Mouse (Mus musculus) small intestine, adult 2 months (tissue): Measurements from ENCODE around the gene Mipol1. TPM values are rescaled to one million over a fixed set of nuclear protein-coding genes. Genes with fewer than 3 reads are reported as not detected.

Experiments used
- H3K27ac ChIP-seq: fragments of 200-500 bp; 2 replicates; pipeline ENCODE4 v1.5.1; 2012; ENCODE audit warnings: low read depth, low read length, control low read depth, inconsistent platforms; ENCODE audit not compliant: insufficient read depth
- H3K27me3 ChIP-seq: fragments of 200-500 bp; 2 replicates; pipeline ENCODE4 v1.6.1; 2012; ENCODE audit warnings: mild to moderate bottlenecking, moderate library complexity, low read length, inconsistent platforms; ENCODE audit not compliant: control insufficient read depth, insufficient read depth
- H3K36me3 ChIP-seq: fragments of 200-500 bp; 2 replicates; pipeline ENCODE4 v1.6.1; 2012; ENCODE audit warnings: mild to moderate bottlenecking, low read length, control low read depth, inconsistent platforms; ENCODE audit not compliant: control insufficient read depth, insufficient read depth
- H3K4me1 ChIP-seq: fragments of 200-500 bp; 2 replicates; pipeline ENCODE4 v1.6.1; 2012; ENCODE audit warnings: low read length, inconsistent platforms, mixed read lengths; ENCODE audit not compliant: control insufficient read depth, insufficient read depth, insufficient read length
- H3K4me3 ChIP-seq: fragments of 200-500 bp; 2 replicates; pipeline ENCODE4 v1.5.1; 2012; ENCODE audit warnings: low read depth, mild to moderate bottlenecking, control low read depth, inconsistent platforms, low read length, moderate library complexity
- CTCF ChIP-seq: fragments of 200-500 bp; IDR thresholded peaks from 2 replicates; pipeline ENCODE4 v1.5.1; 2012; ENCODE audit warnings: low read depth, mild to moderate bottlenecking, control low read depth, inconsistent platforms, low read length, moderate library complexity, mixed read lengths; ENCODE audit not compliant: insufficient replicate concordance, insufficient read length; ENCODE audit errors: extremely low read depth
- POLR2A ChIP-seq: fragments of 200-500 bp; IDR thresholded peaks from 2 replicates; pipeline ENCODE4 v1.6.1; 2012; ENCODE audit warnings: low read depth, mild to moderate bottlenecking, control low read depth, inconsistent platforms, low read length, moderate library complexity
- WGBS: fragments of 180-500 bp; shearing (Covaris S2); methylation state at CpG from one replicate; pipeline ENCODE4 v1.1.7; 2018; 5-methylcytosine and 5-hydroxymethylcytosine counted together
- polyA plus RNA-seq: library from polyadenylated mRNA; depleted of rRNA; stranded (reverse); fragments of >200 nt; gene quantifications from 2 replicates; pipeline ENCODE4 v1.2.3, GENCODE M21; 2012

The Mipol1 gene
- polyA plus RNA-seq, 1 experiment: 0.53 TPM

DNA sequence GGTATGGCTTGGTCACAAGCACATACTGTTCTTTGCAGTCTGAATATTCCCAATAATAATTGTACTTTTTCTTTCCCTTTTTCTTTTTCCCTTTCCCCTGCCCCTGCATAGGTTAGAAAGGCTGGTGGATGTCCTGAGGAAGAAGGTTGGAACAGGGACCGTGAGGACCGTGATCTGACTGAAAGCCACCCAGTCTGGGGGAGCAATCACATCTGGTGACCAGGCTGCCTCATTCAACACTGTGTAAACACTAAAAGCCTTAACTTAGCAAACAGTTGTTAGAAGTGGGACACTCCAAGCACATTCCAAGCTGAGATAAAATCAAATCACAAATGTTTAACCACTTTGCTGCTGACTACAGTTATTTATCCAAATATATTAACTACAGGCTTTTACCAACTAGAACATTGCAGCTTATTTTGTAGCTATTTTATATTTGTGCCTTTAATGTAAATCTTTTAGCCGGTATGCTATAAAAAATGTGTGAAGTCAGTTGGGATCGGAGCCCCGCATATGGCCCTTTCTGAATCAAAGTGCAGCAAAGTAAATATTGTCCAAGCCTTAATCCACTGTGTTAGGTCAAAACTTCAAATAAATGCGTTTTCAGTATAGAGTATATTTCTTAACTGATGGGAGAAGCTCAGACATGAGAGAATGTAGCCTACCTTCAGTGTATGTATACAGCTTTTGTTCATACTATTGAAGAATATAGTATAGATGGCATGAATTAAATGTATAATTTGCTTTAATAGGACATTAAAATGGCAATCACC is 266.3 kb downstream of the Mipol1 start:
- no peak overlapping the region for H3K27ac ChIP-seq
- H3K27me3 ChIP-seq: no peaks in the 10 kb centered on the region
- TF ChIP-seq POLR2A (no peak), CTCF (no peak)
- H3K36me3 ChIP-seq: no peaks in the 10 kb centered on the region
- H3K4me1 ChIP-seq: no peaks in the 10 kb centered on the region
- 38% methylated on average over 6 of the region's 6 CpGs for WGBS
- H3K4me3 ChIP-seq: no peak overlapping the region

DNA sequence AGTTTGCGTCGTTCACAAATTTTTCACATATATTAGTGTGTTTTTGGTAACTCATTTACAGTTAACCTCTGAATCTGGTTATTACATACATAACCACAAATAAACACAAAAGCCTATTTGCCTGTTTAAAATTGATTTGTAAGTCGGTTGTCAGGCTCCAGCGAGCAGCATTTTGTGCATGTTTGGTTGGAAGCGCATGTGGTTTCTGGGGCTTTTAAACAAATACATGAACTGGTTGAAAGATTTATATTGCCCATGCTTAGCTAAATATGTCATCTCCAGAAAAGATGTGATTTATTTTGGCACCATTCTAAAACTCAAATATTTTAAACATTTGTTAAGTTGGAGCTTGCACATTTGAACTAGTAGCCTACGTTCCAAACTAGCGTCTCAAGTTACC is 270.0 kb downstream of the Mipol1 start:
- Histone ChIP-seq H3K36me3 (no peaks in the 10 kb centered on the region), H3K27ac (no peak overlapping the region), H3K4me1 (peaks cover 2% of the 10 kb centered on the region; the same call in 1 of the 2 replicates), H3K27me3 (no peaks in the 10 kb centered on the region), H3K4me3 (no peak overlapping the region)
- TF ChIP-seq CTCF (no peak), POLR2A (no peak)
- WGBS: 83% methylated on average over 7 of the region's 7 CpGs

DNA sequence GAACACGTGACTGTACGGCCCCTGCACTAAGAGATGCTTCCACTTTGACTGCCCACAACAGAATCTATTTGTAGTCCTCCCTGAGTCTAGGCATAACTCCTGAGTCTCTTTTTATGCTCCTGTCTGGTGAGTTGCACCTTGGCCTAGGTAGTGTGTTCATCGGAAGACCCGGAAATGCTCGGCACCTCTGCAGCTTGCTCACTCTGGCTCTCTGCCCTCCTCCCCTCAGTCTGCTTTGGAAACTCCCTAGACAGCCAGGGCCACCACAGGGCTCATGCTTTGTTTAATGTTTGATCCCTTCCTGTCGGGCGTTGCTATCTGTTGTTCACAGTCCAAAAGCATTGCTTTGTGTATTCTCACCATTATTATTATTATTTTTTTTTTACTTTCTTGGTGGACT is 275.1 kb downstream of the Mipol1 start:
- Histone ChIP-seq H3K4me1 (peaks cover 3% of the 10 kb centered on the region; the same call in 1 of the 2 replicates), H3K4me3 (0 out of 2 replicates have a peak overlapping the region, but pooled peaks have one; percentile 1), H3K27ac (no peak overlapping the region), H3K27me3 (no peaks in the 10 kb centered on the region), H3K36me3 (no peaks in the 10 kb centered on the region)
- 25% methylated on average over 7 of the region's 7 CpGs for WGBS
- no peak for TF ChIP-seq CTCF
- no peak for TF ChIP-seq POLR2A

DNA sequence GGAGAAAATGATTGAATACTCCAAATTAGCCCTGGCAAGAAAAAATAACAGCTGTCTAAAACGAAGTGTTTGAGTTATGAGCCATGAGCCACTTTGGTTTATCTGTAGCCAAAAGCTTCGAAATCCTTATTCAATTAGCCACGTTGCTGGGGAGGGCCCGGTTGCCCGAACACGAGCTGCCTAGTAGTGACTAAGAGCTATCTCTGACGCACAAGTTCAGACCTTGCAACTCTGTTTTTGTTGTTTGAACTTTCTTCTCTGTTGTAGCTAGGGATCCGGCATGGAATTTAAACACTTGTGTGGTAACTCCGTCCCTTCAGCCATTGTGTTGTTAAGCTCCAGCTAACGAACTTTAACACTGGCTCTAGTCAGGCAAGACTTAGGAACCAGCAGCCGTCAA is 278.7 kb downstream of the Mipol1 start:
- no peak overlapping the region for H3K27ac ChIP-seq
- WGBS: 78% methylated on average over 11 of the region's 11 CpGs
- no peaks in the 10 kb centered on the region for H3K27me3 ChIP-seq
- H3K4me3 ChIP-seq: no peak overlapping the region
- H3K36me3 ChIP-seq: no peaks in the 10 kb centered on the region
- H3K4me1 ChIP-seq: peaks cover 3% of the 10 kb centered on the region; the same call in 1 of the 2 replicates
- TF ChIP-seq CTCF (no peak), POLR2A (no peak)

DNA sequence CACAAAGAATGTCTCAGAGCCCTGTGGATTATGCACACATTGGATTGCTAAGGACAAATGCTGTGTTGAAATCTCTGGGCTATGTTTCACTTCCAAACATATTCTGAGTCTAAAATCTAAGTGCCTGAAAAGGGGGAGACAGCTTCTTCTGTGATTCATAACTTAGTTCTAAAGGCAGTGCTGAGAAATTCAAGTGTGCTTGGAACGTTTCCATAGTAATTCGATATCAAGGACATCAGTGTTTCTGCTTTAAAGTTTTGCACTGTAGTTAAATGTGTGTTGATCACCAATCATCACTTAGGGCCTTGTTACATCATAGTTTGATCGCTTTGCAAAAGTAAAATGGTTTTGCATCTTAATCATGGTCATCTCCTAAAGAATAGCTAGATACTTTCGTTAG is 279.5 kb downstream of the Mipol1 start:
- Histone ChIP-seq H3K27me3 (no peaks in the 10 kb centered on the region), H3K4me3 (no peak overlapping the region), H3K27ac (no peak overlapping the region), H3K36me3 (no peaks in the 10 kb centered on the region), H3K4me1 (peaks cover 3% of the 10 kb centered on the region; the same call in 1 of the 2 replicates)
- no peak for TF ChIP-seq CTCF
- WGBS: 71% methylated on average over 4 of the region's 4 CpGs

DNA sequence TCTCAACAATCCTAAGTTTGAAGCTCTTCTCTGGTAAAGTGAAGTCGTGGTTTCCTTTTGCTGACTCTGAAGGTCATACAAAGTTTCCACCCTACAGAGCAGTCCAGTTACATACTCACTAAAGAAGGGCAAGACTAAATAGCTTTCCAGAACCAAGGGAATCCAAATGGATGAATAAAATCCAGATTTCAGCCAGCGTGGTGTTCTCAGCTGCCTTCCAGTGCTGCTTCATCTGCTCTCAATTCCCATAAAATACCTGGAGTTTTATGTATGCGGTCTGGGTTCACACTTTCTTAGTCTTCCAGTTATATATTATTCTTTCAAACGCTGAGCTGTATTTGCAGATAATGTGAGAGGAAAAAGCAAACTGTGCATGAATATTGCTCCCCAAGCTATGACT is 280.9 kb downstream of the Mipol1 start:
- Histone ChIP-seq H3K4me3 (no peak overlapping the region), H3K27ac (no peak overlapping the region), H3K4me1 (peaks cover 2% of the 10 kb centered on the region; the same call in 1 of the 2 replicates), H3K27me3 (no peaks in the 10 kb centered on the region), H3K36me3 (no peaks in the 10 kb centered on the region)
- TF ChIP-seq POLR2A: no peak
- TF ChIP-seq CTCF: no peak
- 88% methylated on average over 4 of the region's 4 CpGs for WGBS

DNA sequence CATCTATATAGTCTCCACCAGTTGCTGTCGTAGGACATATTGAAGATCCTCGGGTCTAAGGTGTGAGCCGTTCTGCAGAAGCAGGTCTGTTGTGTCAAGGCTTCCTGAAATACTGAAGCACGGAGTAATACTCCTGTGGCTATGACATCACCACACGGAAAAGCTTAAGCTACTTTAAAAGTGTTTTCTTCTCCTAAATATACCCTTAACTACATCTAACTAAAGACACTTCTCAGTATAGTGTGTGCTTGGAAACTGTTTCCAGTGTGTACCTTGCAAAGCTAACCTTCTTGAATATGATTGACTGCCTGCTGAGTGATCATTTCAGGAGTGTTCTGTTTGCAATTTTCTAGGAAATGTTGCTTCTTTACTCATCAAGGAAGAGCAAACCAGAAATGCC is 281.3 kb downstream of the Mipol1 start:
- 88% methylated on average over 5 of the region's 5 CpGs for WGBS
- Histone ChIP-seq H3K27me3 (no peaks in the 10 kb centered on the region), H3K27ac (no peak overlapping the region), H3K36me3 (no peaks in the 10 kb centered on the region), H3K4me3 (no peak overlapping the region), H3K4me1 (peaks cover 2% of the 10 kb centered on the region; the same call in 1 of the 2 replicates)
- no peak for TF ChIP-seq POLR2A
- TF ChIP-seq CTCF: no peak
